Mouse (Mus musculus) CD4-positive, CD25-positive, alpha-beta regulatory T cell, adult 2 months (primary cell): ENCODE data around the gene Fam57b.
A peak's percentile ranks its signal among the peaks of the same experiment; 100 is the strongest.

Experiments
- DNase-seq: peaks from one replicate; pipeline ENCODE4 v3.0.0-alpha.2; 2012; ENCODE audit warnings: low read depth, low spot score

Fam57b gene

DNA sequence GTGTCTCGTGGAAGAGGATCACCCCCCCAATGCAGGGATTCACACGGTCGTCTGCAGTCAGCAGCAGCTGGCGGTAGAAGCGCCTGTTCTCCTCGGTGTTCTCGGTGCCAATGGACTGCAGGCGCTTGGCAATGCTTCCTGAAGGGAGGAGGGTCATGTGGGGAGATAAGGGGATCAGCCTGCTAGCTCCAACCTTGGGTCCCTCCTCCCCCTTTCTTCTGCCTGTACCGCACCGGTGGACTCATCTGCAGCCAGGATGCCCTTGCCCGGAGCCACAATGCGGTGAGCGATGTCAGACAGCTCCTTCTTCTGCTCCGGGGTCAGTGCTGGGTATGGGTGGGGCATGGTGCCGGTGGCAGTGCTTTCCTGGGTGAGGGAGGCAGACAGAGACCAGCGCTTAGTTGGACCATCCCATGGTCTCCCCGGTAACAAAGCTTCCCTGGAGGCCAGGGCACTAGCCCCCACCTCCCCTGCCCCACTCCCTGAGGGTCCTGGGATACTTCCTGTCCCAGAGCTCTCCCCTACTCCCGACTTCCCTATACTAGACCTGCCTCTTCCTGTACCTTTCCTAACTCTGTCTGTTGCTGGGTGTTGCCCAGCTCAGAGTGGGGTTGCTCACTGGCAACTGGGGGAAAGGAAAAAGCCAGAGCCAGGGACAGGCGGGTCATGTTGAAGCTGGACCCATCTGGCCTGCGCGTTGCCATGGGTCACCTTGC is at the start of gene Fam57b:
Fam57b (plus strand) TSS at position 258 of the 716 bp plus-strand sequence.
- no peak for DNase-seq

DNA sequence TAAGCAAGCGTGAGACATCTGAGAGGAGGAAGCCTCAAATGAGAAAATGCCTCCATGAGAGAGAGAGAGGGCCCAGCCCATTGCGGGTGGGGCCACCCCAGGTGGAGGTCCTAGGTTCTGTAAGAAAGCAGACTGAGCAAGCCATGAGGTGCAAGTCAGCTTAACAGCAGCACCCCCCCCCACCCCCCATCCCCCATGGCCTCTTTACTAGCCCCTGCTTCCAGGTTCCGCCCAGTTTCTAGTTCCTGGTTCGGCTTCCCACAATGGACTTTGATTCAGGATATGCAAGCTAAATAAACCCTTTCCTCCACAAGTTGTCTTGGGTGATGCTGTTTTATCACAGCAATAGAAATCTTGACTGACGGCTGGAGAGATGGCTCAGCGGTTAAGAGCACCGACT is 48.6 kb upstream of the Fam57b start:
- no peak for DNase-seq

DNA sequence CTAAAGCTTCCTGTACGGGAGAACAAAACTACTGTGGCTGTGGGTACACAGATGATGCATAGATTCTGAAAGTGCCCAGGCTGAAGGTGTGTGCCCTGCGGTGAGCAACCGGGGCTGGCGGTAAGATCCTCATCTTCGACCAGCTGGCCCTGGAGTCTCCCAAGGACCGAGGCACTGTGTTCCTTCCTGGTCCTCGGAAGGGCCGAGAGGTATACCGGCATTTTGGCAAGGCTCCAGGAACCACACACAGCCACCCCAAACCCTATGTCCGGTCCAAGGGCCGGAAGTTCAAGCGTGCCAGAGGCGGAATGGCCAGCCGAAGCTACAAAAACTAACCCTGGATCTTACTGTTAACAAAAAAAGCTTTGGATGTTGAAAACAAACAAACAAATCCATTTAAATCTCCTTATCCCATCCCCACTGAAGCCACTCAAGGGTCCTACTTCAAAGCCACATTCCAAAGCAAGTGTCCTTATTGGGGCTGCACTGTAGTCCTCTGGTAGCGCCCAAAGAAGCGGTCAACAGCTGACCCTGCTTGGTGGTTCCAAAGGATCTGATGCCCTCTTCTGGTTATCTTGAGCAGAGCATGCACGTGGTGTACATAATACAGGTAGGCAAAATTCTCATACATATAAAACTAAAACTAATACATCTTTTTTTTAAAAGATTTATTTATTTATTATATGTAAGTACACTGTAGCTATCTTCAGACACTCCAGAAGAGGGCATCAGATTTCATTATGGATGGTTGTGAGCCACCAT is 47.7 kb upstream of the Fam57b start:
- DNase-seq, result no peak

DNA sequence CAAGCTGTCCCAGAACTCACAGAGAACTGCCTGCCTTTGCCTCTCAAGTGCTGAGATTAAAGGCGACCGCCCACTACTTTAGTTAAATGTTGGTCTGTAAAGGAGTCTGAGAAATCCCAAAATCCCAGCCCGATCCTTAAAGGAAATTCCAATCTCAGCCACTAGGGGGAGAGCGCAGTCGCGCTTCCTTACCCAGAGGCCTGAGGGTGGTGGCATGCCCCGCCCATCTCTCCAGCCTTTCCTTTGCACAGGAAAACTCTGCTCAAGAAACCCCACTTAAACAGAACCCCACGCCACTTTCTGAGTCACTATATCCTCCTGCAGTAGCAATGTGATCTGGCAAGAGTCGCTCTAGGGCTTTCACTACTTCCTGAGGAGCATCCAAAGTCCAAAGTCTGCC is 42.6 kb upstream of the Fam57b start:
- peak; percentile 81 for DNase-seq

DNA sequence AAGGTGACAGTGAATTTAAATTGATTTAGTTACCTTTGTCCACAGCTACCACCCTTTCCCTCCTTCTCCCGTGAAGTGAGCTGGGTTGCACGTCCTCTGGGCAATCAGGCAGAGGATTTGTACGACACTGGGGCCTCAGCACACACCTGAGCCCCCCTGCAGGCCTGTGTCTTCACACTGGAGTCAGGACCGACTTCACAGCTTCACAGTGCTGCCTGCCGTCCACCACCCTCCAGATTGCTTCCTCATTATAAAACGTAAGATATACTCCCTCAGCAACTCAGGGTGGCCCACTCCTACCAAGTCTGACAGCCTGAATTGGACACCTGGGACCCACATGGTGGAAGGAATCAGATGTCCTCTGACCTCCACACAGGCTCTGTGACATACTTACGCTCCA is 38.9 kb upstream of the Fam57b start:
- DNase-seq, result peak; percentile 8

DNA sequence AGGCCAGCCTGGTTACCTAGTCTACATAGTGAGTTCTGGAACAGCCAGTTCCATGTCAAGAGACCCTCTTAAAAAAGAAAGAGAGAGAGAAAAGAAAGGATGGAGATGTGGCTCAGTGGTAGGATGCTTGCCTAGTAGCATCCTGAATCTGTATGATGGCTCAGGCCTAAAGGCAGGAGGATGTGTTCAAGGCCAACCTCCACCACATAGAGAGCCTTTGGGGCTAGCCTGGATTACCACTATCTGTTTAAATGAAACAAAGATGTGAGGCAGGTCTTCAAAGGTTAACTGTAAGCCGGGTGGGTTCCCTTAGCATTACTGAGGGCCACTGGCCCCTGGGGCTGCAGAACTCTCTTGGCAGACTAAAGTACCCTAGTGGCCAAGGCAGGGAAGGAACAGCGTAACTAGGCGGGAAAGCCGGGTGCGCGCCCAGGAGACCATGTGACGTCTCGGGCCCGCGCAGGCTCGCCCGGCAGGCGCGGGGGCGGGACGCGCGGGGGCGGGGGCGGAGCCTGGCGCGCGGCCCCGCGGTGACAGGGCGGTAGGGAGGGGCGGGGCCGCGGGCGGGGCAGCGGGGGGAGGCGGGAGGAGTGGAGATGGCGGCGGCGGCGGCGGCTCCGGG is 38.3 kb upstream of the Fam57b start, which contains the start of gene Mapk3:
Mapk3 (plus strand) TSS at position 552 of the 622 bp plus-strand sequence.
- DNase-seq, result peak; percentile 96

DNA sequence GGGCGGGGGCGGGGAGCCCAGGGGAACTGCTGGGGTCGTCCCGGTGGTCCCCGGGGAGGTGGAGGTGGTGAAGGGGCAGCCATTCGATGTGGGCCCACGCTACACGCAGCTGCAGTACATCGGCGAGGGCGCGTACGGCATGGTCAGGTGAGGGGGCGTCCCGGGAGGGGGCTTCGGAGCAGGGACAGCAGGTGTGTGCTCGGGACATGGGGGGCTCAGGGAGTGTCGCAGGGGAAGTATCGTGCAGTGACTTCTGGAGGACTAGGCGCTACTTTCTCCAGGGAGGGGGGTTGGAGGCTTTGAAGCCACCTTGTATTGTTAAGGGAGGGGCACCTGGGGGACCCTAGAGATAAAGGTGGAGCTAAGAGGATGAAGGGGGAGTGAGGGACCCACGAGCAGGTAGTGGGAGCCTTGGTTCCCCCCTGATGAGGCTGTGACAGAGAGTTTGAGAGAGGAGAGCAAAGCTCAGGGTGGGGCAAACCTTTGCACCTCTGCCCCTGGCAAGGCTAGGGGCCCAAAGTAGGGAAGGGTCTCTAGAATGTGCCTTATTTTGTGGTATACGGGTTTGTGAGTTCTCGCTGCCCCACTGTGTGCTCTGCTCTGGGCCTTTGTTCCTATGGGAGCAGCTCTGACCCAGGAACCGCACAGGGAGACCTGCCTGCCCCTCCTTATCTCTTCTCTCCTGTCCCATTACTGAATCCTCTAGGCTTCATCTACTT is 37.6 kb upstream of the Fam57b start:
- DNase-seq, result no peak

DNA sequence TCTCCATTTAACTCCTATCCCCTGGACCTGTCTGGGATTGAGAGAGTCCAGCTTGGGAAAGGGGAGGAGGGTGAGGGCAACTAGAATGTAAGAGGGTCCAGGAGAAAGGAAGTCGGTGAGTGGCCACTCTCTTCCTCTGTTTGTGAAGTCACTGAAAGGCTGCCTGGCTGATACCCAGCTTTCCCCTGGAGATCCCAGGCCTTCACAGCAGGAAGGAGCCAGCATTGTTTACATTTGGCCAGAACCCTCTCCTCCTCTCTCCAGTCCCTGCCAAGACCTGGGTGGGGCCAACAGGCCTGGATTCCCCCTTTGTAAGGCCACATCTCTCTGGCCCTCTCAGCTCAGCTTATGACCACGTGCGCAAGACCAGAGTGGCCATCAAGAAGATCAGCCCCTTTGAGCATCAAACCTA is 37.1 kb upstream of the Fam57b start:
- peak; percentile 7 for DNase-seq

DNA sequence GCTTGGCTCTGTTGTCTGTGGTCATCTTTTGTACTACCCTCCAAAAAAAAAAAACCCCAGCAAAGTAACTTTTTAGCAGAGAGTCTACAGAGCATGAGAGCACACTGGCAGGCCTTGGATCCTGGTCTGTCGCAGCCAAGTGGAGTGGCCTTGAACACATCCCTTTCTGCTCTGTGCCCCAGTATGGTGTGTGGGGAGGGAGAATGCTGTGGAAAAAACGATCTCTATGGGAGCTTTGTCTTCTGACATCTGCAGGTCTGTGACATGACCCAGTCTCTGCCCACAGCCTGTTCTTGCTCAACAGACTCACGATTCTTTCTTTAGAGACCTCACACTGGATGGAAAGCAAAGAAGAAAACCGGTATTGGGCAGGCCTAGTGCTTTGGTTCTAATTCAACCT is 36.5 kb upstream of the Fam57b start:
- DNase-seq, result no peak

DNA sequence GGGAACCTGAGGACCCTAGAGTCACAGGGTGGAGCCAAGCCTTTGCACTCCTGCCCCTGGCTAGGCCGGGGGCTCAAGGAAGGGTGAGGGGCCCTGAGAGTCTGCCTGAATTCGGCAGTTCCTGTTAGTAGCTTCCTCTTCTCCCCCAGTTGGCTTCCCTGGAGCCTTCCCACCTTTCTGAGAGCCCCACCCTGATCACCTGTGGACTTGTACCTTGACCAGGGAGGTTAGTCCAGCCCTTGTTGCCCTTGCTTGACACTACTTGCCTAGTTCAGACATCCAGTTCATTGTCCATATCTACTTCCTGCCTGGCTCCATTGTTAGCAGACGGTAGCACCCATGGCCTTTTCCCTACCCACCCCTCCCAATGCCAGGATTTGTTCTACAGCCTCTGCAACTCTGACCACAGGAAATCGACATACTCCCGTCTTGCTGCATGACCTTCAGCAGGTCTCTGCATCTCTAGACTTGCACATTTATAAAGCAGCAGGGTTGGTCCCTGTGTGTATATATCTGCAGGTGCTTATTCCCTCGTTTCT is 35.9 kb upstream of the Fam57b start:
- no peak for DNase-seq

DNA sequence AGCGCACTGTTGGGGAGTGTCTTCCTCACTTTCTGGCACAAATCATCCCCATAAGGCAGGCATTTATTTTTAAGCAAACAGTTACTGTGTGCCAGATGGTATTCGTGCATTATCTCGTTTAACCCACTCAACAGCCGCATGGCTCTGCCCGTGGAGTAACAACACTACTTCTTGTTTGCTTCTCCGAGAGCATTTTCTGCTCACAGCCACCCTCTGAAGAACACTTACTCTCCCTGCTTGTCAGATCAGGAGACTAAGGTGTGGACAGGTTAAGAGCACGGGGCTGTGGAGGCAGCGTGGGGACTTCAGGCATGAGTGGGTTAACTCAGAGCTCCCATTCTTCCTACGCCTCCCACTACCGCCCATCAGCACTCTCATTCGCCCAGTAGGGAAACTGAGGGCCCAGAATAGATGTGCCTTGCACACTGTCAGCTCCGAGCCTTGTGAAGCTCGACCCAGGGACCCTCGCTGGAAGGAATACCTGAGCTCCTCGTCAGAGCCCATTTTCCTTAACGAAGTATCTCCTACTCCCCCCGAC is 34.9 kb upstream of the Fam57b start:
- no peak for DNase-seq

DNA sequence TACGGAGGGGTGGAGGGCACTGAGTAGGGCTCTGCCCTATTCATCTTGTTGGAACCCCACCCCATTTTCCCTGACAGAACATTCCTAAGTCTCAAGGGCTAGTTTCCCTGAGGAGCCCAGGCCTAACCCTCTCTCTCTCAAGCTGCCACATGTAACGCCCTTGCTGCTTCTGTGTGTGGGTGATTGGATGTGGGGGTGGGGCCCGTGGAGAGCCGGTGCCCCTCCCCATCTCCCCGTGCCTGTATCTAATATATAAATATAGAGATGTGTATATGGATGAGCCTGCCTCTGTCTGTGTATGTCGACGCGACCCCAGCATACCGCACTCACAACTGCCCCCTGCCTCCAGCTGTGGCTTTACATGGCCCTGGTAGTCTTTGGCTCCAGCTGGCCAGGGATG is 31.9 kb upstream of the Fam57b start:
- no peak for DNase-seq

DNA sequence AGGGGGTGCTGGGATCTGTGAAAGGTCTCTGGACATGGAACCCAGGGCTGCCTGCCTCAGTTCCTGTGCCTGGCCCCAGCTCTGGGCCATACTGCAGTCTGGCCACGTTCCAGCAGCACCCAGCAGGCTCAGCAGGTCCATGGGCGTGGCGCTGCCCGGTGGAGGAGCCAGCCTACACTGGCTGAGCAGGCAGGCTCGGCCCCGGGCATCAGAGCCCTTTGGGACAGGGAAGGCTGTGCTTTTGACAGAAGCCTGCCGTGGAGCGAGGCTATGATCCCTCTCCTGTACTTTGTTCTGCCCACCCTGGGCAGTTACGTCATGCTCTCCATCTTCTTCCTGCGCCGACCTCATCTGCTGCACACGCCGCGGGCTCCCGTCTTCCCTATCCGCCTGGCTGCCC is 31.3 kb upstream of the Fam57b start, which contains the start of gene Gdpd3:
Gdpd3 (plus strand) TSS at position 134 of the 400 bp plus-strand sequence.
- no peak for DNase-seq

DNA sequence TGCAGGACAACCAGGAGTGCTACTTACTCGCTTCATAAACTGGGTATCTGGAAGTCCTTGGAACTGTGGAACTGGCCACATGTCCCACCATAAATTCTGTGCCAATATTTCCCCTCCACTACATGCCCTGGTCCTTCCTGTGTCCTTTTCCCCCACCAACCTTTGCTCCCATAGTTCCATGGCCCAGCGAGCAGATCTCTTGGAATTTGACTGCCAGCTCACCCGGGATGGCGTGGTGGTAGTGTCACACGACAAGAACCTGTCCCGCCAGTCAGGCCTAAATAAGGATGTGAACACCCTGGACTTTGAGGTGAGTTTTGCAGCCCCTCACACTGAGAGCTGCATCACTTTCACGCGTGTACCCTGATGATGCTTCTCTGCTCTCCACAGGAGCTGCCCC is 30.5 kb upstream of the Fam57b start:
- no peak for DNase-seq

DNA sequence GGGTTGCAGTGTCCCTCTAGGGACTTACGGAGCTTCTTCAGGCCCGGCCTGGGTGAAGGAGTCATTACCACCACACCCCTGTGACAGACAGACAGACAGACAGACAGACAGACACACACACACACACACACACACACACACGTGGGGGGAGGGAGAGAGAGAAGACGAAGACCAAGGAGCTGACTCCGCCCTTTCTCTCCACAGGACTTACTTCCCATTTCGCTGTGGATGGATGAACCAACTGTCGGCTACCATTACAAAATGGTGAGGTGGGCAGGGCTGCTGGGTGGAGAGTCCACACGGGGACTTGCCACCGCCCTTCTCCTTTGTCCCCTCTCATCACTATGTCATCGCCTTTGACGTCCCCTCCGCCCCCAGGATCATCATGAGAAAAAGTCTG is 26.7 kb upstream of the Fam57b start:
- DNase-seq, result no peak

DNA sequence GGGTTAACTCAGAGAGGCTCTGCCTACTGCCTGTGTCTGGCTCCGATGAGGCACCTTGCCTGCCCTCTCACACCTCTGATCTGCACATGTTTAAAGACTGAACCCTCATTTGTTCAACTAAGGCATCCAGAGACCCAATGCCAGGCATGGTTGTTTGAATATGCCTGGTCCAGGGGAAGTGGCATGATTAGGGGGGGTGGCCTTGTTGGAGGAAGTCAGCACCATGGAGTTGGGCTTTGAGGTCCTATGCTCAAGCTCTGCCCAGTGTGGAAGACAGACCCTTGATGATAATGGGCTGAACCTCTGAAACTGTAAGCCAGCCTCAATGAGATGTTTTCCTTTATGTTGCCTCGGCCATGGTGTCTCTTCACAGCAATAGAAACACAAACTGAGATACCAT is 24.1 kb upstream of the Fam57b start:
- DNase-seq, result no peak

DNA sequence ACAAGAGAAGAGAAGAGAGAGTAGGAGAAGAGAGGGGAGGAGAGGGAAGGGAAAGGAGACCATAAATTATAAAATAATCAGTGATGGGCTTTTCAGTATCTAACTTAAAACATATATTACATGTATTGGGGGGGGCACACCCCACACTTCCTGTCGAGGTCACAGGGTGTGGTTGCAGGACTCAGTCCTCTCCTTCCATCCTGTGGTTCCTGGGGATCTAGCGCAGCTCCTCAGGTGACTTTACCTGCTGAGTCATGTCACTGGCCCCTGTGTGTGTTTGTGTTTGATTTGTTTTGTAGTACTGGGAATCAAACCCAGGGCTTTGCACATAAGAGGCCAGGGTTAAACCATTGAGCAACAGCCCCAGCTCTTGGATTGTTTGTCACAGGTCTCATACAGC is 23.0 kb upstream of the Fam57b start:
- DNase-seq, result peak; percentile 58

DNA sequence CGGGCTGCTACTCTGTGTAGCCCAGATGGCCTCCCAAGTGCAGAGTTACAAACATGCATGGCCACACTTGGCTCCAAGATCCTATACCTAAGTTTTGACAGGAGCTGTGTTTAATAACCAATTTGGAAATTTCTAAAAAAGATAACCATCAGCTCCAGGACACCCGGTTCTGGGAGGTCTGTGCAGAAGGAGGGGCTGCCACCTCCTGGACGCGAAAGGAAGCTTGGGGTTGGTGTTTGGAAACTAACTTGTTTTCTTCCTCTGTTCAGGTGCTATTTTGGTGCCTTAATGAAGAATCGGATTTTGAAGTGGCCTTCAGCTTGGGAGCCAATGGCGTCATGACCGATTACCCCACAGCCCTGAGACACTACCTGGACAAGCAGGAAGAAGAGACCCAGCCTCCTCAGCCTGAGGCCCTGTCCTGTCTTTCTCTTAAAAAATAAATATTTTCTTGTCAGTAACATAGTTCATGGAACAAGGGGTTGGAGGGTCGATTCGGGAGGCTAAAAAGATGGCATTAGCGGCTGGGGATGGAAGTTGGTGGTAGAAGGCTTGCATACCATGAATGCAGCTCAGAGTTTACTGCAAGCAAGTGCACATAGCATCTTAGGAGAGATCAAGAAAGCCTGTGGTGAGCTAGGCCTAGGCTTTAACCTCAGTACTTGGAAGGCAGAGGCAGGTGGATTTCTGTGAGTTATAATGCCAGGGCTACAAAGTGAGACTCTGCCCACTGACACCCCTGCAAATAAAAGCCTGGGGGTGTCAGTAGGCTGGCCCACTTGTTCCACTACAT is 22.1 kb upstream of the Fam57b start:
- DNase-seq, result peak; percentile 48

DNA sequence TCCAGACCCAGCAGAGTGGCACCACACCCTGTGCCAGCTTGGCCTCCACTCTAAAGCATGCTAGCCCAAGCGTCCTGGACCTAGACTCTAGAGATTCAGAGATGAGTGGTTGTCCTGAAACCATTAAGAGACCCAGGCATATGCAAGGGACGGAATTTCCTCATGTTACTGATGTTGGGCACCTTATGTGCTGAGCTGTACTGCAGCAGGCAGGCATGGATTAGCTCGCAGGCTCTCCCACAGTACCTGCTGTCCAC is 21.6 kb upstream of the Fam57b start:
- no peak for DNase-seq

DNA sequence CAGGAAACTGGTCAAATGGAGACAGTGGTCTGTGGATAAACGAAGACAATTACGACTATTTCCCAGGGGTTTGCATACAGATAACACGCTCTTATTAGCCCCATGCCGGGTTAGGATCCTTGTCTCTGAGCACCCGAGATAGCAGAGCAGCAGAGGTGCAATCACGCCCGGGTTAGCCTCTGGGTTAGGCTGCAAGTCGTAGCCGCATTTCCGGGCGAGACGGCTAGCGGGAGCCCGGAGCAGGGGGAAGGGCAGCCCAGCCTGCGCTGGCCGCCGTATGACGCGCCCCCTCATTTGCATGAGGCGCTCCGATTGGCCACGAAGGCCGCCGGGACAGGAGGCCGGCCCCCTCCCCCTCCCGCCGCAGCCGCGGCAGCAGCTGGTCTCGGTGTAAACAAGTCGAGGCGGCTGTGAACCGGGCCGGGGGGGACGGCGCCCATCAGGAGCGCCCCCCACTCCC is 20.8 kb upstream of the Fam57b start, which contains the start of gene Ypel3:
Ypel3 (plus strand) TSS at position 358 of the 460 bp plus-strand sequence.
- DNase-seq, result peak; percentile 95

DNA sequence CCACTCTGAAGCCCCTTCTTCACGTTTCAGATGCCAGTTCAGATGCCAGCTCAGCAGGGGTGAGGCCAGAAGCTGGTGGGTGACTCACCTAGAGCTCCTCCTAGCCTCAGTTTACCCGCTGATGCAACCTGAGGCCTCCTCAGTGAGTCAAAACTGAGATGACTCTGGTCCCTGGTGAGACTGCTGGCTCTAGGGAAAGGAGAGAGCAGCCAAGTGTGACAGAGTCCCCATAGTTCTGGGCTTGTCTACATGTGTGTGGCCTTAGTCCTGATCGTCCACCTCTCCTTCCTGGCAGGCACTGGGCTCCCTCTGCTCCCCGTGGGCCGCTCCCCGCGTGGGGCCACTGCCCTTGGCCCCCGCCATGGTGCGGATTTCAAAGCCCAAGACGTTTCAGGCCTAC is 20.0 kb upstream of the Fam57b start:
- DNase-seq, result peak; percentile 29
